Comparison of ENCODE assay signal across 10 mouse cellular contexts in genomic region chrX:9243381-9243864, GRCm38 (mm10). TPM values are rescaled to one million over a fixed set of nuclear protein-coding genes. Genes with fewer than 3 reads are reported as not detected.
A peak's percentile ranks its signal among the peaks of the same experiment; 100 is the strongest.
DNase-seq lines count a peak whose midpoint lies in the region; ATAC-seq and TF ChIP-seq lines count a peak whose summit lies in the region.
"Had no signal": no experiment of that assay in that cellular context is flagged by ENCODE, and none has a peak within 500 bp of the region (broad histone marks: within the 10 kb centered on the region; RNA-seq: fewer than 3 reads in every experiment).

No protein-coding gene starts in this region.

- H3K4me1 ChIP-seq in hindbrain, embryonic 16.5 days (ENCODE audit: control insufficient read depth, insufficient read depth, low read depth, low read length), result no peaks in the 10 kb centered on the region
- H3K4me1 ChIP-seq in hindbrain, embryonic 11.5 days (replicated peaks; ENCODE audit: control insufficient read depth, insufficient read depth, low read length), result no peaks in the 10 kb centered on the region

- H3K4me3 ChIP-seq in hindbrain, embryonic 16.5 days (ENCODE audit: low read length), result no peak overlapping the region
- no peak overlapping the region for H3K4me3 ChIP-seq in hindbrain, embryonic 11.5 days (ENCODE audit: low read depth, low read length)
- no peak overlapping the region for H3K4me3 ChIP-seq in layer of hippocampus, adult 2 months
- H3K4me3 ChIP-seq: myocyte had no signal

- no peak for TF ChIP-seq CTCF in layer of hippocampus, adult 2 months (conservative IDR thresholded peaks at IDR 0.05)

- H3K27ac ChIP-seq in hindbrain, embryonic 16.5 days (ENCODE audit: low read depth, low read length), result no peak overlapping the region
- H3K27ac ChIP-seq in hindbrain, embryonic 11.5 days (ENCODE audit: low read depth, low read length), result no peak overlapping the region
- H3K27ac ChIP-seq in layer of hippocampus, adult 2 months, result no peak overlapping the region

- H3K36me3 ChIP-seq in hindbrain, embryonic 16.5 days (ENCODE audit: control insufficient read depth, insufficient read depth, low read length), result no peaks in the 10 kb centered on the region
- H3K36me3 ChIP-seq in hindbrain, embryonic 11.5 days (ENCODE audit: control insufficient read depth, insufficient read depth, low read length), result no peaks in the 10 kb centered on the region

- no peaks in the 10 kb centered on the region for H3K27me3 ChIP-seq in hindbrain, embryonic 16.5 days (replicated peaks; ENCODE audit: control insufficient read depth, insufficient read depth, low read length)
- no peaks in the 10 kb centered on the region for H3K27me3 ChIP-seq in hindbrain, embryonic 11.5 days (ENCODE audit: control insufficient read depth, insufficient read depth, low read length)

- peak; percentile 49; the same call in 1 of the 2 replicates for ATAC-seq in hindbrain, embryonic 16.5 days
- ATAC-seq in hindbrain, embryonic 11.5 days (ENCODE audit: low FRiP score), result no peak
- ATAC-seq in frontal cortex, adult (ENCODE audit: low TSS enrichment), result no peak

- no peak for DNase-seq in hindbrain, embryonic 11.5 days (ENCODE audit: low spot score)
- peak; percentile 11 for DNase-seq in CD4-positive helper T cell, adult 2 months (ENCODE audit: low read depth, low spot score)
- DNase-seq in NIH3T3 (ENCODE audit: low read depth), result peak; percentile 65
- peak; percentile 28 to 38 for DNase-seq in kidney, postnatal 25 days
- no peak for DNase-seq in layer of hippocampus, adult 2 months (ENCODE audit: low spot score in 2 of 2)
- DNase-seq in spleen, postnatal 14 days (ENCODE audit: low spot score in 2 of 2), result no peak

- WGBS in hindbrain, embryonic 16.5 days, result 52% methylated on average over 8 of the region's 8 CpGs
- 73% methylated on average over 8 of the region's 8 CpGs for WGBS in hindbrain, embryonic 11.5 days

- no peak overlapping the region for H3K9ac ChIP-seq in hindbrain, embryonic 16.5 days (ENCODE audit: low read depth, low read length)
- no peak overlapping the region for H3K9ac ChIP-seq in hindbrain, embryonic 11.5 days (ENCODE audit: low read depth, low read length)

- no peaks in the 10 kb centered on the region for H3K9me3 ChIP-seq in hindbrain, embryonic 16.5 days (ENCODE audit: control insufficient read depth, low read length)
- H3K9me3 ChIP-seq in hindbrain, embryonic 11.5 days (ENCODE audit: control insufficient read depth, low read length), result no peaks in the 10 kb centered on the region

- no peak overlapping the region for H3K4me2 ChIP-seq in hindbrain, embryonic 16.5 days (ENCODE audit: low read length)
- H3K4me2 ChIP-seq in hindbrain, embryonic 11.5 days (replicated peaks; ENCODE audit: low read depth, low read length), result no peak overlapping the region

RNA-seq across cellular contexts. Expression of gene Gm14862, which starts 13.3 kb away (rescaled TPM):
- polyA plus RNA-seq in hindbrain, embryonic 16.5 days (2015; fragmentation: Nextera tagmentation; extraction: Ambion mirVana), result not detected in 2 replicates
- polyA plus RNA-seq in hindbrain, embryonic 11.5 days (2014; fragmentation: Nextera tagmentation; extraction: Ambion mirVana), result 0.25 TPM in 1 of 2 replicates, not detected in the other
- total RNA-seq in layer of hippocampus, adult 2 months (2021), result not detected
- polyA plus RNA-seq: myocyte had no signal

RNA-seq across cellular contexts. Expression of gene Xk, which starts 29.1 kb away (rescaled TPM):
- 5.7 TPM in 2 replicates for polyA plus RNA-seq in hindbrain, embryonic 16.5 days (2015; fragmentation: Nextera tagmentation; extraction: Ambion mirVana)
- 2.6 and 3.1 TPM in 2 replicates for polyA plus RNA-seq in hindbrain, embryonic 11.5 days (2014; fragmentation: Nextera tagmentation; extraction: Ambion mirVana)
- 10 to 100 TPM; 13.7 to 17.0 TPM for total RNA-seq in layer of hippocampus, adult 2 months (2021)

RNA-seq across cellular contexts. Expression of gene H2al1m, which starts 40.1 kb away (rescaled TPM):
- polyA plus RNA-seq in hindbrain, embryonic 16.5 days (2015; fragmentation: Nextera tagmentation; extraction: Ambion mirVana), result 0.43 TPM in 1 of 2 replicates, not detected in the other
- polyA plus RNA-seq in hindbrain, embryonic 11.5 days (2014; fragmentation: Nextera tagmentation; extraction: Ambion mirVana), result not detected in 2 replicates
- total RNA-seq in layer of hippocampus, adult 2 months (2021), result not detected
- polyA plus RNA-seq: heart, embryonic 14.5 days; myocyte had no signal

RNA-seq across cellular contexts. Expression of gene Lancl3, which starts 43.7 kb away (rescaled TPM):
- 4.9 and 5.2 TPM in 2 replicates for polyA plus RNA-seq in hindbrain, embryonic 16.5 days (2015; fragmentation: Nextera tagmentation; extraction: Ambion mirVana)
- 0.73 and 1.0 TPM in 2 replicates for polyA plus RNA-seq in hindbrain, embryonic 11.5 days (2014; fragmentation: Nextera tagmentation; extraction: Ambion mirVana)
- total RNA-seq in layer of hippocampus, adult 2 months (2021), result 1 to 10 TPM; 4.8 to 5.1 TPM

Comparison
In these comparisons a context has a peak if more than half of its experiments do, and no peak if none do; other contexts are left out.
1. DNase-seq: peak in CD4-positive helper T cell, adult 2 months (single experiment), NIH3T3 (single experiment) and kidney, postnatal 25 days (2 of 2); none in hindbrain, embryonic 11.5 days (single experiment), layer of hippocampus, adult 2 months (0 of 2) and spleen, postnatal 14 days (0 of 2).